Mouse (Mus musculus) cerebellum, postnatal 36 days (tissue): ENCODE measurements around the gene Urb1.

Experiments
- DNase-seq, 2 experiments: peaks; one replicate each; pipeline ENCODE4 v3.0.0; 2021 to 2022; ENCODE audit warnings: mixed read lengths in 2 of 2

Gene Urb1

DNA sequence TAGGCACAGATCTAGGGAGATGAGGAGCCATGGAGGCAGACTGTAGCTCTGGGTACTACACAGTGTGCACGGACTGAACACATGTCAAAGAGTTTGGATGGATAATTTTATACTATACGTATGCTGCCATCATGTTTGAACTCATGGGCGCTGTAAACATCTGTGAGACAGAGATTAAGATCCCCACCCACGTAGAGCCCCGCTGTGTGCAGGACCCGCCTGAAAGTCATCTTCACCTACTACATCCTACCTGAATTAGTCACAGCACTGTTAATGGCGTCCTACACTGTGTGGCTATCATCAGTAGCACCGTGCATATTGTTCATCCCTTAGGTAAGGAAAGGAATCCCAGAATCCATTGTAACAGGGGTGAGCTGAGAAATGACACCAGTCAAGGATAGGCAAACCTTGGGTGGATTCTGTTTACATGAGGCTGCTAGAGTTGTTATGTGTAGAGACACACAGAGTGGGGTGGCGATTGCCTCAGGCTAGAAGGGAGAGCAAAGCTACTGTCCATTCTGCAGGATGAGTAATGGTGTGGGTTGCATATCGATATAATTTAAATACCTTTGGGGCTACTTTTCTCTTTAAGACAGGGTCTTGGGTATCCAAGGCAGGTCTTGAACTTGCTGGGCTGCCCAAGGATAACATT, 12.2 kb upstream of the Urb1 start:
- no peak for DNase-seq

DNA sequence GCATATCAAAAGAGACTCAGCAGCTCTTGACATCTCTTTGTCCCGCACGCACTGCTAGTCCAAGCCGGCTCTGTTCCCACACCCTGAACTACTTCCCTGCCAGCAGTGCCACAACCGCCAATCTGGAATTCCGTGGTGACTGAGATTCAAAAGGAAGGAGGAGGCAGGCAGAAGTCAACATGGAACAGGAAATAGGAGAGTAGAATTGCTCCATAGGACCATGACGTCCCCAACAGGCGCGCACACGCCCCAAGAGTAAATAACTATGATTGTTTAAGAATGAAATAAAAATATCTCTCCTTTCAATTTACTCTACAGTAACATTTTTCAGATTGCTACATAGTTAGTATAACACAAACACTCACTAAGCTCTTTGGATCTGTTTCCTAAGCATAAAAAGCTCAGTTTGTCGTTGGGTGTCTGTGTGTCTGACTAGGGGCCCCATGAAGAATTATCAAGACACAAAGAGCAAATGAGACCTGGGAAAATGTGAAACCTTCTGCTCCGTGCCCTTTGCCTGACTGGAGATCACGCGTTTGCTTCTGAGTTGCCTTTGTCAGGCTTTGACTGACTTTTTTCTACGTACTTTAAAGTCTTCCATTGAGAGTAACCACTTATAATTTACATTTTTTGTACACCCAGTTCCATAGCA, 11.0 kb upstream of the Urb1 start:
- no peak for DNase-seq

DNA sequence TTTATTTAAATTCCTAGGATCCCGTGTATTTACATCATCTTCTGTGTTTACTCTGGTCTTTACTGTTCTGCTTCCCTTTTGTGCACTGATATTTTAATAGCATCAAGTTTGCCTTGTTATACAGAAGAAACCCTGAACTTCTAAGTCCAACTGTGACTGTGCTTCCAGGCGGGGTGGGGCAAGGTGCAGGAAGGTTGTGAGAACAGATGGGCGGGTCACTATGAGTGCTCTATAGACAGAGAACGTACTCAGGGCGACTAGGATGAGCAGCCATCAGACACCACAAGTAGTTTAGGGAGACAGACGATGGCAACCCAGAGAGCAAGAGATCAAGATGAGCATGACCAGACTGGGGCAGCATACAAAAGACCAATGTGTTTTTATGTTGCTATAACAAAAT, 10.1 kb upstream of the Urb1 start:
- DNase-seq: no peak

DNA sequence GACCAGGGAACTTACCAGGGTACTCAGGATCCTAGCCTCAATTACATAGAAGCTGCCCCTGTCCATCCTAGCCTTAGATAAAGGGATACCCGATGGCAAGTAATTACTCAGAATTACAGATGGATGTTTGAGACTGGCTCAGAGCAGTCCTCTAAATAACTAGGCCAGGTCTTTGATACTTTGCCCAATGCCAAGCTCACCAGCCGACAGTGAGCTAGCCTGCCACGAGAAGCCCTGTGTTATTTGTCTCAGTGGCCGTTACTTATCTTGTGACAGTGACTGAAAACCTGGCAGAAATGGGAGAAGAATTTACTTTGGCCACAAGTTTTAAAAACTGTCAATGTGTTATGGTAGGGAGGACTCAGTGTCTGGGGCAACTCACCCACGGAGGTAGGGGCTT, 1.9 kb upstream of the Urb1 start:
- DNase-seq: no peak

DNA sequence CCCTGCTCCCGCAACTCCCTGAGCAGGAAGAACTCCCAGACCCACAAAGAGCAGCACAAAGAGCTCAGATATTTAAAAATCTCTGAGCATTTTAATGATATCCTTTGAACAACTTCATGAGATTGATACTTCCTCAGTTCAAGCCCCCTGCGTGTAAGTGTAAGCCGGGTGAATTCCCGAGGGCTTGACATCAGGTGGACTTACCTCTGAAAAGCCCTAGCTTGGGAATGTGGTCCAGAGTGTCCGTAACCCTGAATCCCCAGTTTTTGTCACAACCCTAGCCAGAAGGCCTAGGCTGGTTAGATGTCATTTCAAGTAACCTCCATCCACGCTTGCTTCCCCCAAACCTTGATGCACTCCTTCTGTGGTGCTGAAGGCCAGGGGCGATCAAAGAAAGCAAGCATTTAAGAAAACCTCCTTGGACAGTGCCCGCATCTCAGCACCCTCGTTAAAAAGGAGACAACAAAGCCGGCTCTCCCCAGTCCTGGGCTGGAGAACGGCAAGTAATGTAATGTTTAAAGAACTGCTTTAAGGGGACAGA, 573 bp upstream of the Urb1 start:
- peak in 1 of 2 experiments; percentile 20 for DNase-seq

GRCm38 (mm10) chr16:90804466-90804865, 5.7 kb downstream of the Urb1 start:
- DNase-seq: no peak

- no peak for DNase-seq
Observed at GRCm38 (mm10) chr16:90801928-90802327, 8.3 kb downstream of the Urb1 start.

- DNase-seq: no peak
Observed at GRCm38 (mm10) chr16:90801251-90801650, 9.0 kb downstream of the Urb1 start.

DNA sequence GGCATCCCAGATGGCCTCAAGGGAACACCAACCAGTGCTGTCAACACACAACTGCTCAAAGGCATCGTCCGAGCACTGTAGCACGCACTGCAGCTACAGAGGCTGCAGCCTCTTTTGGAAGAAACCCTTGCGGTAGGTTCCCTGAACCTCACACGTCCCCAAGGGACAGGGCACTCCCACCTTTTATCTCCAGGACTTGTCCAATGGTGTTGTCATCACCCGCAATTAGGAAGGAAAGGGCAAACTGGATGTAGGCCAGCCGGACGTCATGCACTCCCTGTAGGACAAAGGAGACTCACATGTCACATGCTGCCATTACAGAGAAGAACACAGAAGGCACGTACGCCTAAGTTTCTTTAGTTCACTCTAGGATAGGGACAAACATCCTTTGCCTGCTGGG, 10.4 kb downstream of the Urb1 start:
- no peak for DNase-seq

- DNase-seq: no peak
Observed at GRCm38 (mm10) chr16:90798848-90799247, 11.4 kb downstream of the Urb1 start.

DNA sequence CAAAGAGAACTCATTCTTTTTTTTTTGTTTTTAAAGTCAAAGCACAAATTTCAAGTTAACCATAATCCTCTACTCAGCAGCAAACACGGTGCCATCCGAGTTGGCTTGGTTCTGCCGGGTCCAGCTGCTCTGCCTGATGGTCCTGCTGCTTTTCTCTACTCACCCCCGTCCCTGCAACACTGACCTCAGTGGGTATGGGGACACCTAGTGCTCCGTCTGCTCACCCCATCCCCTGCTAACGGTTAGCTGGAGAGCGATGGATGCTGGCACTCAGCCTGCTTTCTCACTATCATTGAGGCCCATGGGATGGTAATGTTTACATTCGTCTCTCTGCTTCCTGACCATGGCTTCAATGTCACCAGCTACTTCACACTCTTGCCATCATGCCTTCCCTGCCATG, 11.8 kb downstream of the Urb1 start:
- DNase-seq: no peak

GRCm38 (mm10) chr16:90794708-90795107, 15.5 kb downstream of the Urb1 start:
- no peak for DNase-seq

DNA sequence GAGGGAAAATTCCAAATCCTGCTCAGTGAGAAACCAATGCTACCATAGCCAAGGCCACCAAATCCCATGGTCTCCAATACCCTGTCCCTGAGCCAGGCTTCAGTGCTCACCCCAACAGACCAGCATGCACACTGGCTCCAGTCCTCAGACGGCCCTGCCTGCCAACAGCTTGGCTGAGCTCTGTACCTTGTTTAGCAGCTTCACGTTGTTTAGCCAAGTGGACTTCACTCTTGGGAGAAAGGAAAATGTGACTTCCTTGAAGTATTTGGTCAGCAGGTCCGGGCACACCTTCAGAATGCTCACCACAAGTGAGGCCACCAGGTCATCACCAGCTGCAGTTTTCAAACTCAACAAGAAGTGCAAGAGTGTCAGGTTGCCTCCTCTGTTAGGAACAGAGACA, 17.7 kb downstream of the Urb1 start:
- DNase-seq: peak in 1 of 2 experiments; percentile 32

- DNase-seq: no peak
Observed at GRCm38 (mm10) chr16:90792066-90792465, 18.1 kb downstream of the Urb1 start.

- no peak for DNase-seq
Observed at GRCm38 (mm10) chr16:90790946-90791345, 19.3 kb downstream of the Urb1 start.

DNA sequence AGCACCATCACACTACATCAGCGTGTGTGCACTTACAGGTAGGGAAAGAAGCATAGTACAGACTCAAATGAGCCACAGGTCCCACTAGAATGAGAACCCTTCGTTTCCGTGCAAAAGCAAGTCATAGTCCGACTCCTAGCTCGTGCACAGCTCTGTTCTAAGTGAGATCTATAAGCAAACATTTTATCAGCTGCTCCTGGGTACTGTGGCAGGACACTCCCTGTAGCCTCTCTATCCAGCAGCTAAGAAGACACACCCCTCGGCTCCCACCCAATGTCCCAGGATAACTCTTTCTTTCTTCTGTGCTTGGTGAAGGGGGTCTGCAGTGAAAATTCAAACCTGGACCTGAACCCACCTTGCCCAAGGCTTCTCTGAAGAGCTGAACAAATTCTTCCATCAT, 21.6 kb downstream of the Urb1 start:
- no peak for DNase-seq

DNA sequence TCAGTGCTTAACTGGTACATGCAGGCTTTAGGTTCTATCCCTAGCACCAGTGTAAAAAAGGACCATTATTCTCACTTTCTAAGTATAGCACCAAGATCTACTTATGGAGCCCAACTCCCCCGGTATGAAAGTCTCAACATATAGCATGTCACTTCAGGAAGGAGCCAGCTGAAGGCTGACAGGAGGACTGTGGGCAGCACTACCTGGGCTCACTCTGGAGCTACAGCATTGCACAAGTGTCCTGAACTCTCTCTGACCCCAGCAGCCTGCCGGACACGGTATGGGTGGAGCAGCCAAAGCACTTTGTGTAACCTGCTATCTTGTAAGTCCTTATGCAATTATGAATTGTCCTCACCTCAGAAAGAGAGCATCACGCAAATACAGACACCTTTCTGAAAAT, 25.0 kb downstream of the Urb1 start:
- no peak for DNase-seq

DNA sequence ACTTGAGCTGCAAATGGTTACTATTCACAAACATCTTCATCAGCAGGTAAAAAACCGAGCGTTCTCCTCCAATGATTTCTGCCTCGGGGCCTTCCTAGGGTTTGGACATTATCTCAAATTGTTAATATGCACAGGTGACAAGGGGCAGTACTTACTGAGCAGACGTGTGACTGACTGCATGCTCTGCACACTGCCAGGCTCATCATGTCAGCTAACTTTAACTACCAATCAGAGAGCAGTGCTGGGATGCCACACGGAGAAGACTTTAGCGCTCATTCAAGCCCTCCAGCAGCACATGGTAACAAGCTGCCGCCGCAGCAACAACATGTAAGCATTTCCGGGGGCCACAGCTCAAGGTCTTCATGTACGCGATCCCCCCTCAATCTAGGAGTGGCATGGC, 26.9 kb downstream of the Urb1 start:
- no peak for DNase-seq

DNA sequence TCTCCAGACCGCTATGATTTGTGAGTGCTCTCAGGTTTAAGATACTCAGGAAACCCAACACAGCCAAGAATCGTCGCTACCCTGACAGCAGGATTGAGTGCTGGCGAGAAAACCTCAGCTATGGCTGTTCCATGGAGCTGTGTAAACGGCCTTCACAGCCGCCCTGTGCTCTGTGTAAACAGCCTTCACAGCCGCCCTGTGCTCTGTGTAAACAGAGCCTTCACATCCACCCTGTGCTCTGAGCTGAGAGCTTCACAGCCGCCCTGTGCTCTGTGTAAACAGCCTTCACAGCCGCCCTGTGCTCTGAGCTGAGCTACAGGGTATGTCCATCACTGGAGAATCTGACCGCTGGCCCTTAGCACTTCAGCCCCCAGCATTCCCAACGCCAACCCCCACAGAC, 30.4 kb downstream of the Urb1 start:
- DNase-seq: no peak

GRCm38 (mm10) chr16:90775946-90776520, 34.2 kb downstream of the Urb1 start:
- no peak for DNase-seq

GRCm38 (mm10) chr16:90774646-90775045, 35.6 kb downstream of the Urb1 start:
- no peak for DNase-seq

DNA sequence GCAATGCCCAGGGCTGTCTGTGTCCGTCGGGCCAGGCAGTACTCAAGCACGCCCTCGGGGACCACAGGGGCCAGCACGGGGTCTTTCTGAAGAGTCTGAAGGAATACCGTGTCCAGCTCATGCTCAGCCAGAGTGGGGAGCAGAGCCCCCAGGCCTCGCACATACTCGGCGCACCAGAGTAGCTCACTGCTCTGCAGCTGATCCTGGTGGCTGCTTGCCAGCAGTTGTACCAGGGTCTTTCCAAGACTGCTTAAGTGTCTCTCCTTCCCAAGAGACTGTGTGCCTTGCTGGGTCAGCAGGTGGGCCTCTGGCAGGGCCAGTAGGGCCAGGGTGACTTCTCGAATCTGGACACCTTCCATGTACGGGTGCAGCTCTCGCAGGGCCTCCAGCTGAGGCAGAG, 36.0 kb downstream of the Urb1 start:
- no peak for DNase-seq

DNA sequence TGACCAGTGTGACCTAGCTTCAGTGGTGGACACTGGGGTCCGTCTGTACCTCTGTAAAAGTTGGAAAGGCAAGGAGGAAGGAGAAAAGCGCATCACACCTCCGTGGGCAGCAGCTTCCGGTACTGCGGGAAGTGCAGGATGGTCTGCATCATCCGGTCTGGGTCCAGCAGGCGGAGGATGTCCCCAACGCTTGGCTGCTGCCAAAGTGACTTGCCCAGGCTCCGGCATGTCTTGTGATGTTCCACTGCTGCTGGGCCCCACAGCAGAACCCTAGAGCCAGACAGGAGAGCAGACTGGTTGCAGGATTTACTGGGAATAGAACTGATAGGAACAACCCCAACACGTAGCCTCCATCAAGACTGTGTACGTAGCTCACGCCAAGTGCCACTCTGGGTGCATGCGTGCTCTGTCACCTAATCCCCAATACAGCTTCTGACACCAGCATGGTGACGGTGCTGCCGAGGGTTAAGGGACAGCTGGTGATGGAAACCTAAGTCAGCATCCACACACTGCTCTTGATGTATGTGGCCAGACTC, 43.2 kb downstream of the Urb1 start:
- no peak for DNase-seq
